Mouse (Mus musculus): ENCODE data around the gene Inpp5k.
"Not testable (repeated sequence)": the region's sequence is repeated elsewhere in the genome, so short reads cannot be mapped to it uniquely, and the experiment has no call there.

Gene Inpp5k

GRCm38 (mm10) chr11:75678747-75679438 is 48.1 kb downstream of the Inpp5k start, which contains the start of gene Crk:
Gene Crk (plus strand): TSS chr11:75679259.
- DNase-seq = peak; percentile 98 to 99

- DNase-seq = peak; percentile 60 to 81
These were observed 48.8 kb downstream of the Inpp5k start for GRCm38 (mm10) chr11:75679439-75680171.

GRCm38 (mm10) chr11:75684462-75684861 is 53.7 kb downstream of the Inpp5k start:
- DNase-seq = no peak

GRCm38 (mm10) chr11:75684956-75685355 is 54.2 kb downstream of the Inpp5k start:
- DNase-seq = no peak

GRCm38 (mm10) chr11:75687343-75687993 is 56.7 kb downstream of the Inpp5k start:
- peak in 1 of 2 experiments; percentile 12 for DNase-seq

- DNase-seq = no peak
These were observed 57.3 kb downstream of the Inpp5k start for GRCm38 (mm10) chr11:75688132-75688531.

GRCm38 (mm10) chr11:75689977-75690376 is 59.2 kb downstream of the Inpp5k start:
- no peak for DNase-seq

- DNase-seq = no peak
These were observed 60.3 kb downstream of the Inpp5k start for GRCm38 (mm10) chr11:75691047-75691446.

- DNase-seq = no peak
These were observed 62.8 kb downstream of the Inpp5k start for GRCm38 (mm10) chr11:75693570-75693969.

- DNase-seq = not testable (repeated sequence)
These were observed 66.7 kb downstream of the Inpp5k start for GRCm38 (mm10) chr11:75697464-75697863.

Measured in kidney, postnatal 25 days (tissue).